Mouse (Mus musculus) CH12.LX (cell line): ENCODE results near the gene 2210016L21Rik. TPM values are rescaled to one million over a fixed set of nuclear protein-coding genes. Genes with fewer than 3 reads are reported as not detected.

ENCODE experiments used
- DNase-seq: peaks from one replicate; pipeline ENCODE4 v3.0.0-alpha.2; 2013; ENCODE audit errors: extremely low read depth
- H3K27ac ChIP-seq: 2 replicates; pipeline ENCODE4 v1.5.1; 2012; ENCODE audit warnings: low read depth, mild to moderate bottlenecking, control low read depth, moderate library complexity; ENCODE audit not compliant: insufficient read depth
- H3K27me3 ChIP-seq: replicated peaks from 2 replicates; pipeline ENCODE3; 2012; ENCODE audit warnings: inconsistent platforms
- H3K36me3 ChIP-seq, 2 experiments: replicated peaks in 1 of 2; 2 replicates each; pipeline versions ENCODE3 to v1.6.1; 2012; ENCODE audit warnings: inconsistent platforms in 1 of 2, low read length in 1 of 2, mild to moderate bottlenecking in 1 of 2, mixed read lengths in 1 of 2, moderate library complexity in 1 of 2; ENCODE audit not compliant: control insufficient read depth in 1 of 2, insufficient read depth in 1 of 2
- H3K4me1 ChIP-seq, 2 experiments: 2 replicates each; pipeline ENCODE4 v1.6.1; 2012; ENCODE audit warnings: inconsistent platforms in 1 of 2, moderate library complexity in 1 of 2; ENCODE audit not compliant: insufficient read depth in 2 of 2, control insufficient read depth in 1 of 2
- H3K4me2 ChIP-seq: 2 replicates; pipeline ENCODE4 v1.6.1; 2012; ENCODE audit warnings: low read depth, mild to moderate bottlenecking, control low read depth; ENCODE audit not compliant: poor library complexity, insufficient read depth, severe bottlenecking
- H3K4me3 ChIP-seq, 3 experiments: fragments of 150-350 bp in 1 of 3; sonication (generic) in 1 of 3; replicated peaks in 1 of 3; 2 replicates each; pipeline versions ENCODE3 to v1.5.1; 2011 to 2012; ENCODE audit warnings: low read depth in 2 of 3, low read length in 2 of 3, mild to moderate bottlenecking in 2 of 3, moderate library complexity in 2 of 3, control low read depth in 1 of 3, improper control_type of control experiment in 1 of 3, inconsistent platforms in 1 of 3, mixed read lengths in 1 of 3; ENCODE audit not compliant: poor library complexity in 1 of 3
- H3K79me2 ChIP-seq: replicated peaks from 2 replicates; pipeline ENCODE4 v1.6.1; 2012; ENCODE audit warnings: mild to moderate bottlenecking, moderate library complexity; ENCODE audit not compliant: control insufficient read depth, poor library complexity, insufficient read depth, severe bottlenecking; ENCODE audit errors: extremely low read depth
- H3K9ac ChIP-seq: 2 replicates; pipeline ENCODE4 v1.6.1; 2012; ENCODE audit warnings: low read depth, mild to moderate bottlenecking, control low read depth, moderate library complexity; ENCODE audit not compliant: insufficient read depth
- H3K9me3 ChIP-seq: replicated peaks from 2 replicates; pipeline ENCODE3; 2012; ENCODE audit warnings: low read length, inconsistent platforms, mixed read lengths
- BHLHE40 ChIP-seq: IDR thresholded peaks from 2 replicates; pipeline ENCODE4 v1.6.1; 2011; ENCODE audit warnings: mild to moderate bottlenecking, low read depth, low read length, improper control_type of control experiment
- CHD1 ChIP-seq: IDR thresholded peaks from 2 replicates; pipeline ENCODE4 v1.6.1; 2012; ENCODE audit warnings: low read depth, low read length, improper control_type of control experiment, inconsistent platforms
- CHD2 ChIP-seq: IDR thresholded peaks from 2 replicates; pipeline ENCODE4 v1.6.1; 2011; ENCODE audit warnings: low read length, improper control_type of control experiment
- CTCF ChIP-seq, 2 experiments: IDR thresholded peaks in 1 of 2; conservative IDR thresholded peaks in 1 of 2; 2 replicates each; pipeline ENCODE4 v1.5.1; 2011 to 2012; ENCODE audit warnings: low read depth in 2 of 2, low read length in 2 of 2, improper control_type of control experiment in 1 of 2, inconsistent platforms in 1 of 2, mild to moderate bottlenecking in 1 of 2, moderate library complexity in 1 of 2
- E2F4 ChIP-seq: IDR thresholded peaks from 2 replicates; pipeline ENCODE4 v1.6.1; 2011; ENCODE audit warnings: low read depth, low read length, improper control_type of control experiment; ENCODE audit not compliant: insufficient replicate concordance
- ELF1 ChIP-seq: IDR thresholded peaks from 2 replicates; pipeline ENCODE4 v1.6.1; 2014; ENCODE audit warnings: low read depth, mild to moderate bottlenecking, inconsistent platforms, low read length, improper control_type of control experiment
- ETS1 ChIP-seq: conservative IDR thresholded peaks from 2 replicates; pipeline ENCODE4 v1.6.1; 2012; ENCODE audit warnings: low read depth, mild to moderate bottlenecking, inconsistent platforms, low read length, improper control_type of control experiment, moderate library complexity
- JUN ChIP-seq: IDR thresholded peaks from 2 replicates; pipeline ENCODE4 v1.6.1; 2011; ENCODE audit warnings: low read depth, mild to moderate bottlenecking, low read length, improper control_type of control experiment, moderate library complexity; ENCODE audit not compliant: insufficient read depth
- JUND ChIP-seq: conservative IDR thresholded peaks from 2 replicates; pipeline ENCODE4 v1.6.1; 2011; ENCODE audit warnings: low read depth, low read length, improper control_type of control experiment
- MAFK ChIP-seq: IDR thresholded peaks from 2 replicates; pipeline ENCODE4 v1.6.1; 2011; ENCODE audit warnings: low read length, improper control_type of control experiment; ENCODE audit not compliant: insufficient replicate concordance
- MAZ ChIP-seq: IDR thresholded peaks from 2 replicates; pipeline ENCODE4 v1.6.1; 2012; ENCODE audit warnings: low read depth, mild to moderate bottlenecking, inconsistent platforms, low read length, improper control_type of control experiment, moderate library complexity
- MXI1 ChIP-seq: IDR thresholded peaks from 2 replicates; pipeline ENCODE4 v1.6.1; 2011; ENCODE audit warnings: mild to moderate bottlenecking, low read depth, low read length, improper control_type of control experiment
- NELFE ChIP-seq: IDR thresholded peaks from 2 replicates; pipeline ENCODE4 v1.6.1; 2011; ENCODE audit warnings: low read depth, low read length, improper control_type of control experiment
- POLR2AphosphoS2 ChIP-seq: IDR thresholded peaks from 2 replicates; pipeline ENCODE4 v1.6.1; 2011; ENCODE audit warnings: low read depth, low read length, improper control_type of control experiment
- RAD21 ChIP-seq: IDR thresholded peaks from 2 replicates; pipeline ENCODE4 v1.6.1; 2011; ENCODE audit warnings: low read depth, mild to moderate bottlenecking, low read length, improper control_type of control experiment, moderate library complexity
- RCOR1 ChIP-seq: conservative IDR thresholded peaks from 2 replicates; pipeline ENCODE4 v1.6.1; 2012; ENCODE audit warnings: low read depth, mild to moderate bottlenecking, inconsistent platforms, low read length, improper control_type of control experiment
- SIN3A ChIP-seq: IDR thresholded peaks from 2 replicates; pipeline ENCODE4 v1.6.1; 2012; ENCODE audit warnings: low read length, improper control_type of control experiment, inconsistent platforms
- SMC3 ChIP-seq: IDR thresholded peaks from 2 replicates; pipeline ENCODE4 v1.6.1; 2011; ENCODE audit warnings: low read depth, low read length, improper control_type of control experiment
- UBTF ChIP-seq: IDR thresholded peaks from 2 replicates; pipeline ENCODE4 v1.6.1; 2012; ENCODE audit warnings: low read depth, mild to moderate bottlenecking, inconsistent platforms, low read length, improper control_type of control experiment, moderate library complexity
- USF1 ChIP-seq: IDR thresholded peaks from 2 replicates; pipeline ENCODE4 v1.6.1; 2014; ENCODE audit warnings: low read depth, mild to moderate bottlenecking, inconsistent platforms, low read length, improper control_type of control experiment
- ZMIZ1 ChIP-seq: IDR thresholded peaks from 2 replicates; pipeline ENCODE4 v1.6.1; 2012; ENCODE audit warnings: low read depth, mild to moderate bottlenecking, inconsistent platforms, low read length, improper control_type of control experiment
- dilution Hi-C: fragments of 300-500 bp; cut with MboI; formaldehyde crosslinking; loops from 2 replicates; pipeline ENCODE4 v1.14.3; 2020; ENCODE audit warnings: low sequenced_read_pairs; ENCODE audit not compliant: extremely low pct_unique_long_range_greater_than_20kb, extremely low pct_ligation_motif_present
- in situ Hi-C: fragments of 300-500 bp; cut with MboI; formaldehyde crosslinking; loops from 3 replicates; pipeline ENCODE4 v1.14.3; 2019; ENCODE audit warnings: low sequenced_read_pairs, low pct_ligation_motif_present, low pct_unique_long_range_greater_than_20kb, mixed read lengths
- polyA plus RNA-seq: library from polyadenylated mRNA; unstranded; fragments of >175 nt; gene quantifications from 2 replicates; pipeline ENCODE4 v1.2.1, GENCODE M21; 2012; ENCODE audit warnings: low read depth; ENCODE audit not compliant: insufficient read length
- total RNA-seq, 2 experiments: library from RNA; depleted of rRNA; stranded (reverse); fragments of 300-350 nt in 1 of 2; fragments of >200 nt in 1 of 2; gene quantifications; 2 replicates each; pipeline ENCODE4 v1.2.3; 2012 to 2014

2210016L21Rik gene
- total and polyA plus RNA-seq, 3 experiments = 11.5 to 32.5 (median 21.6) TPM

DNA sequence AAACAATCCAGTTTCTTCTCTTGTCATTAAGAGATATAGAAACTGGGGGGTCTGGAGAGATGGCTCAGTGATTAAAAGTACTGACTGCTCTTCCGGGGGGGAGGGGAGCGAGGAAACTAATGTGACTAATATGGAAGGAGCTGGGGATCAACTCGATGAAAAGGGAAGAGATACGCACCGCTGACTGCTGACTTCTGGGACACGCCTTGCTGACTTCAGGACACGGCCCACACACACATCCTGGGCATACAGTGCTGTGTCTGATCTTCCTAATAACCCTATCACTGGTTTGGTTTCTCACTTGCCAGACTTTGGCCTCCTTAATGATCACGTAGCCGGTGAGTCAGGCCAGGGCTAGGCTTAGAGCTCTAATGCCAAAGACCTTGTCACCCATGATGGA is 15.2 kb upstream of the 2210016L21Rik start:
- Histone ChIP-seq H3K79me2 (no peaks in the 10 kb centered on the region), H3K27ac (no peak overlapping the region), H3K27me3 (no peaks in the 10 kb centered on the region), H3K36me3 (no peaks in the 10 kb centered on the region), H3K4me3 (no peak overlapping the region), H3K4me1 (peaks cover 8 to 18% of the 10 kb centered on the region in 2 experiments), H3K9ac (no peak overlapping the region)
- dilution Hi-C loops = no loop called here
- no peak for DNase-seq
- in situ Hi-C loops = no loop called here
- TF ChIP-seq SMC3 (no peak), JUND (no peak), CHD1 (no peak), ZMIZ1 (no peak), ETS1 (no peak), JUN (no peak), E2F4 (no peak), MAZ (no peak)
- TF ChIP-seq, all 38 proteins: peak for 0
- no peak overlapping the region for H3K4me2 ChIP-seq
- H3K9me3 ChIP-seq = no peaks in the 10 kb centered on the region

- Histone ChIP-seq H3K36me3 (no peaks in the 10 kb centered on the region), H3K27ac (no peak overlapping the region), H3K4me2 (no peak overlapping the region), H3K9ac (no peak overlapping the region), H3K79me2 (no peaks in the 10 kb centered on the region), H3K4me1 (peaks cover 10 to 25% of the 10 kb centered on the region in 2 experiments; a peak in 3 of 4 replicates), H3K4me3 (no peak overlapping the region), H3K9me3 (no peaks in the 10 kb centered on the region), H3K27me3 (no peaks in the 10 kb centered on the region)
- in situ Hi-C loops (no loop called here), dilution Hi-C loops (no loop called here)
- TF ChIP-seq MAFK = no peak
- TF ChIP-seq JUN = no peak
- TF ChIP-seq CHD1 = no peak
- no peak for TF ChIP-seq UBTF
- no peak for TF ChIP-seq NELFE
- TF ChIP-seq CTCF (conservative IDR thresholded peaks at IDR 0.05 in 1 of 2, IDR thresholded peaks at IDR 0.05 in 1 of 2; ENCODE audit: low read depth in 2 of 2, low read length in 2 of 2) = no peak
- no peak for TF ChIP-seq MXI1
- TF ChIP-seq BHLHE40 = no peak
- no peak for TF ChIP-seq MAZ
- no peak for TF ChIP-seq CHD2
- no peak for TF ChIP-seq RAD21
- no peak for TF ChIP-seq RCOR1
- TF ChIP-seq SIN3A = no peak
- TF ChIP-seq USF1 = no peak
- TF ChIP-seq POLR2AphosphoS2 = no peak
- no peak for TF ChIP-seq ELF1
- no peak for DNase-seq
Measured at GRCm38 (mm10) chr5:114931626-114932025, 10.3 kb upstream of the 2210016L21Rik start.
